Mouse (Mus musculus) forebrain, embryonic 11.5 days (tissue): Measurements from ENCODE around the gene 9130019O22Rik. TPM values are rescaled to one million over a fixed set of nuclear protein-coding genes. Genes with fewer than 3 reads are reported as not detected.
A peak's percentile ranks its signal among the peaks of the same experiment; 100 is the strongest.
"Not testable (repeated sequence)": the region's sequence is repeated elsewhere in the genome, so short reads cannot be mapped to it uniquely, and the experiment has no call there.

ENCODE experiments used
- ATAC-seq: fragments of 200-750 bp; cut with Nextera tagmentation; replicated peaks from 2 replicates; pipeline ENCODE4 v1.8.0; 2017; ENCODE audit warnings: moderate TSS enrichment; ENCODE audit not compliant: low FRiP score
- DNase-seq: peaks from one replicate; pipeline ENCODE4 v3.0.0-alpha.2; 2017; ENCODE audit warnings: low spot score
- H3K27ac ChIP-seq: fragments of 300-500 bp; sonication (generic); 2 replicates; pipeline ENCODE4 v1.5.1; 2014; ENCODE audit warnings: low read depth, low read length
- H3K27me3 ChIP-seq: fragments of 300-500 bp; sonication (generic); 2 replicates; pipeline ENCODE4 v1.6.1; 2014; ENCODE audit warnings: mild to moderate bottlenecking, low read length, mixed read lengths; ENCODE audit not compliant: control insufficient read depth, insufficient read depth
- H3K36me3 ChIP-seq: fragments of 300-500 bp; sonication (generic); 2 replicates; pipeline ENCODE4 v1.6.1; 2014; ENCODE audit warnings: mild to moderate bottlenecking, low read length, moderate library complexity, mixed read lengths; ENCODE audit not compliant: control insufficient read depth, insufficient read depth
- H3K4me1 ChIP-seq: fragments of 300-500 bp; sonication (generic); replicated peaks from 2 replicates; pipeline ENCODE4 v1.6.1; 2014; ENCODE audit warnings: low read length, mixed read lengths; ENCODE audit not compliant: control insufficient read depth, insufficient read depth
- H3K4me2 ChIP-seq: fragments of 300-500 bp; sonication (generic); 2 replicates; pipeline ENCODE4 v1.6.1; 2014; ENCODE audit warnings: low read depth, mild to moderate bottlenecking, low read length, moderate library complexity, mixed read lengths; ENCODE audit not compliant: severe bottlenecking
- H3K4me3 ChIP-seq: fragments of 300-500 bp; sonication (generic); 2 replicates; pipeline ENCODE4 v1.5.1; 2014; ENCODE audit warnings: low read depth, low read length
- H3K9ac ChIP-seq: fragments of 300-500 bp; sonication (generic); 2 replicates; pipeline ENCODE4 v1.6.1; 2014; ENCODE audit warnings: low read length
- H3K9me3 ChIP-seq: fragments of 300-500 bp; sonication (generic); 2 replicates; pipeline ENCODE4 v1.6.1; 2016; ENCODE audit warnings: low read length, mixed read lengths; ENCODE audit not compliant: control insufficient read depth
- WGBS: fragments of 180-500 bp; shearing (Covaris S2); extraction: QIAGEN DNeasy Blood & Tissue Kit; methylation state at CpG from one replicate; pipeline ENCODE4 v1.1.7; 2014; 5-methylcytosine and 5-hydroxymethylcytosine counted together
- polyA plus RNA-seq: library from polyadenylated mRNA; unstranded; fragments of >200 nt; fragmentation: Nextera tagmentation; extraction: Ambion mirVana; gene quantifications from 2 replicates; pipeline ENCODE4 v1.2.1, GENCODE M21; 2014

The 9130019O22Rik gene
- polyA plus RNA-seq, 1 experiment from 2014 or later: 5.0 TPM

GRCm38 (mm10) chr7:127390306-127390705 is 3.3 kb upstream of the 9130019O22Rik start:
- H3K36me3 ChIP-seq: no peaks in the 10 kb centered on the region
- no peak overlapping the region for H3K4me2 ChIP-seq
- H3K9me3 ChIP-seq: no peaks in the 10 kb centered on the region
- ATAC-seq: no peak
- WGBS: 74% methylated on average over 7 of the region's 7 CpGs
- H3K4me3 ChIP-seq: no peak overlapping the region
- no peak for DNase-seq
- no peak overlapping the region for H3K9ac ChIP-seq
- H3K27ac ChIP-seq: no peak overlapping the region
- no peaks in the 10 kb centered on the region for H3K4me1 ChIP-seq
- no peaks in the 10 kb centered on the region for H3K27me3 ChIP-seq

GRCm38 (mm10) chr7:127388201-127388600 is 1.2 kb upstream of the 9130019O22Rik start:
- not testable (repeated sequence) for DNase-seq, H3K9ac ChIP-seq, H3K36me3 ChIP-seq, H3K27me3 ChIP-seq, H3K9me3 ChIP-seq, H3K4me1 ChIP-seq, H3K4me2 ChIP-seq, H3K27ac ChIP-seq, ATAC-seq, H3K4me3 ChIP-seq

GRCm38 (mm10) chr7:127385560-127385959 is 1.4 kb downstream of the 9130019O22Rik start:
- not testable (repeated sequence) for H3K9ac ChIP-seq, H3K9me3 ChIP-seq
- WGBS: 93% methylated on average over 4 of the region's 4 CpGs

GRCm38 (mm10) chr7:127378310-127378921 is 8.6 kb downstream of the 9130019O22Rik start:
- H3K4me3 ChIP-seq: no peak overlapping the region
- no peak overlapping the region for H3K27ac ChIP-seq
- DNase-seq: no peak
- H3K36me3 ChIP-seq: no peaks in the 10 kb centered on the region; the same call in 1 of the 2 replicates
- H3K27me3 ChIP-seq: no peaks in the 10 kb centered on the region
- H3K9ac ChIP-seq: no peak overlapping the region
- 81% methylated on average over 6 of the region's 6 CpGs for WGBS
- no peak overlapping the region for H3K4me2 ChIP-seq
- ATAC-seq: no peak
- no peaks in the 10 kb centered on the region for H3K4me1 ChIP-seq
- no peaks in the 10 kb centered on the region for H3K9me3 ChIP-seq

More at GRCm38 (mm10) chr7:127385560-127385959, 1.4 kb downstream of the 9130019O22Rik start:
- H3K4me3 ChIP-seq, H3K27ac ChIP-seq, H3K4me1 ChIP-seq, H3K4me2 ChIP-seq, DNase-seq, H3K36me3 ChIP-seq, ATAC-seq, H3K27me3 ChIP-seq: not testable (repeated sequence)

GRCm38 (mm10) chr7:127375271-127376245 is 11.4 kb downstream of the 9130019O22Rik start, which contains the start of gene Zfp747:
Zfp747 (minus strand) TSS chr7:127376050.
- Histone ChIP-seq H3K4me3 (peak within 1 kb of the TSS; percentile 65), H3K9ac (peak within 1 kb of the TSS; percentile 71), H3K4me2 (peak within 1 kb of the TSS; percentile 75)
- DNase-seq (peak; percentile 90), ATAC-seq (peak; percentile 95)
- 2% methylated on average over 48 of the region's 49 CpGs for WGBS
- H3K4me1 ChIP-seq, H3K9me3 ChIP-seq, H3K27ac ChIP-seq, H3K27me3 ChIP-seq, H3K36me3 ChIP-seq: not testable (repeated sequence)

GRCm38 (mm10) chr7:127371870-127372269 is 15.1 kb downstream of the 9130019O22Rik start:
- H3K27ac ChIP-seq, H3K4me1 ChIP-seq, H3K9ac ChIP-seq, ATAC-seq, H3K4me3 ChIP-seq, H3K4me2 ChIP-seq, H3K27me3 ChIP-seq, H3K36me3 ChIP-seq, DNase-seq, H3K9me3 ChIP-seq: not testable (repeated sequence)
- WGBS: 70% methylated on average over 3 of the region's 3 CpGs

- no peak overlapping the region for H3K9ac ChIP-seq
- WGBS: 89% methylated on average over 2 of the region's 2 CpGs
- H3K4me1 ChIP-seq: no peaks in the 10 kb centered on the region
- no peak overlapping the region for H3K4me2 ChIP-seq
- ATAC-seq: no peak
- no peaks in the 10 kb centered on the region for H3K36me3 ChIP-seq
- no peak overlapping the region for H3K27ac ChIP-seq
- no peaks in the 10 kb centered on the region for H3K9me3 ChIP-seq
- no peak overlapping the region for H3K4me3 ChIP-seq
- H3K27me3 ChIP-seq: no peaks in the 10 kb centered on the region
- no peak for DNase-seq
Observed at GRCm38 (mm10) chr7:127371213-127371612, 15.8 kb downstream of the 9130019O22Rik start.

- no peaks in the 10 kb centered on the region for H3K27me3 ChIP-seq
- ATAC-seq (no peak), DNase-seq (no peak)
- H3K9me3 ChIP-seq: no peaks in the 10 kb centered on the region
- H3K4me1 ChIP-seq: peaks cover 6% of the 10 kb centered on the region; the same call in 1 of the 2 replicates
- 87% methylated on average over 3 of the region's 3 CpGs for WGBS
- H3K9ac ChIP-seq: no peak overlapping the region
- H3K4me2 ChIP-seq: no peak overlapping the region
- no peak overlapping the region for H3K27ac ChIP-seq
- no peaks in the 10 kb centered on the region for H3K36me3 ChIP-seq
- no peak overlapping the region for H3K4me3 ChIP-seq
Observed at GRCm38 (mm10) chr7:127366249-127366648, 20.7 kb downstream of the 9130019O22Rik start.
